Mouse (Mus musculus): ENCODE data around the gene Dock7.

The Dock7 gene

GRCm38 (mm10) chr4:99121123-99121755 is 524 bp upstream of the Dock7 start:
- no peak for DNase-seq (ENCODE audit: low read depth, low spot score)

- no peak for DNase-seq (ENCODE audit: low read depth, low spot score)
Measured at GRCm38 (mm10) chr4:99119051-99119450, 1.7 kb downstream of the Dock7 start.

- DNase-seq (ENCODE audit: low read depth, low spot score), result no peak
Measured at GRCm38 (mm10) chr4:99115797-99116196, 4.9 kb downstream of the Dock7 start.

- DNase-seq (ENCODE audit: low read depth, low spot score), result no peak
Measured at GRCm38 (mm10) chr4:99111670-99112069, 9.0 kb downstream of the Dock7 start.

GRCm38 (mm10) chr4:99108817-99109216 is 11.9 kb downstream of the Dock7 start:
- DNase-seq (ENCODE audit: low read depth, low spot score), result no peak

- DNase-seq (ENCODE audit: low read depth, low spot score), result no peak
Measured at GRCm38 (mm10) chr4:99102846-99103245, 17.9 kb downstream of the Dock7 start.

GRCm38 (mm10) chr4:99100724-99101123 is 20.0 kb downstream of the Dock7 start:
- DNase-seq (ENCODE audit: low read depth, low spot score), result no peak

- no peak for DNase-seq (ENCODE audit: low read depth, low spot score)
Measured at GRCm38 (mm10) chr4:99091777-99092176, 28.9 kb downstream of the Dock7 start.

GRCm38 (mm10) chr4:99091151-99091701 is 29.5 kb downstream of the Dock7 start:
- DNase-seq (ENCODE audit: low read depth, low spot score), result no peak

GRCm38 (mm10) chr4:99087760-99088485 is 32.8 kb downstream of the Dock7 start:
- no peak for DNase-seq (ENCODE audit: low read depth, low spot score)

GRCm38 (mm10) chr4:99083862-99084261 is 36.9 kb downstream of the Dock7 start:
- peak; percentile 60 for DNase-seq (ENCODE audit: low read depth, low spot score)

GRCm38 (mm10) chr4:99081169-99081568 is 39.5 kb downstream of the Dock7 start:
- no peak for DNase-seq (ENCODE audit: low read depth, low spot score)

- no peak for DNase-seq (ENCODE audit: low read depth, low spot score)
Measured at GRCm38 (mm10) chr4:99078005-99078404, 42.7 kb downstream of the Dock7 start.

- DNase-seq (ENCODE audit: low read depth, low spot score), result no peak
Measured at GRCm38 (mm10) chr4:99068806-99069205, 51.9 kb downstream of the Dock7 start.

GRCm38 (mm10) chr4:99064524-99064923 is 56.2 kb downstream of the Dock7 start:
- DNase-seq (ENCODE audit: low read depth, low spot score), result peak; percentile 21

- DNase-seq (ENCODE audit: low read depth, low spot score), result no peak
Measured at GRCm38 (mm10) chr4:99048581-99048980, 72.1 kb downstream of the Dock7 start.

GRCm38 (mm10) chr4:99046471-99046870 is 74.2 kb downstream of the Dock7 start:
- no peak for DNase-seq (ENCODE audit: low read depth, low spot score)

- peak; percentile 36 for DNase-seq (ENCODE audit: low read depth, low spot score)
Measured at GRCm38 (mm10) chr4:99044854-99045253, 75.9 kb downstream of the Dock7 start.

- peak; percentile 51 for DNase-seq (ENCODE audit: low read depth, low spot score)
Measured at GRCm38 (mm10) chr4:99032921-99033320, 87.8 kb downstream of the Dock7 start.

GRCm38 (mm10) chr4:99030686-99031085 is 90.0 kb downstream of the Dock7 start, which contains the start of gene Angptl3:
TSS of gene Angptl3 (plus strand) at chr4:99030954.
- DNase-seq (ENCODE audit: low read depth, low spot score), result no peak

GRCm38 (mm10) chr4:99028377-99028776 is 92.3 kb downstream of the Dock7 start:
- DNase-seq (ENCODE audit: low read depth, low spot score), result no peak

GRCm38 (mm10) chr4:99022221-99022620 is 98.5 kb downstream of the Dock7 start:
- peak; percentile 36 for DNase-seq (ENCODE audit: low read depth, low spot score)

- no peak for DNase-seq (ENCODE audit: low read depth, low spot score)
Measured at GRCm38 (mm10) chr4:99011039-99011438, 109.7 kb downstream of the Dock7 start.

All from brain, adult 2 months (tissue).